Mouse (Mus musculus) embryonic facial prominence, embryonic 14.5 days (tissue): ENCODE data around the gene Nuak1. TPM values are rescaled to one million over a fixed set of nuclear protein-coding genes. Genes with fewer than 3 reads are reported as not detected.

Experiments used
- ATAC-seq: fragments of 200-750 bp; cut with Nextera tagmentation; 2 replicates; pipeline ENCODE4 v1.8.0; 2017; ENCODE audit warnings: low read depth, moderate number of reproducible peaks, moderate TSS enrichment
- DNase-seq: peaks from one replicate; pipeline ENCODE4 v3.0.0-alpha.2; 2015; ENCODE audit warnings: low spot score
- H3K27ac ChIP-seq: fragments of 300-500 bp; sonication (generic); replicated peaks from 2 replicates; pipeline ENCODE4 v1.5.1; 2014; ENCODE audit warnings: low read depth, mild to moderate bottlenecking, low read length, moderate library complexity
- H3K27me3 ChIP-seq: fragments of 300-500 bp; sonication (generic); replicated peaks from 2 replicates; pipeline ENCODE4 v1.6.1; 2014; ENCODE audit warnings: low read length; ENCODE audit not compliant: control insufficient read depth, insufficient read depth
- H3K36me3 ChIP-seq: fragments of 300-500 bp; sonication (generic); 2 replicates; pipeline ENCODE4 v1.6.1; 2014; ENCODE audit warnings: low read length, mixed read lengths; ENCODE audit not compliant: control insufficient read depth, insufficient read depth
- H3K4me1 ChIP-seq: fragments of 300-500 bp; sonication (generic); 2 replicates; pipeline ENCODE4 v1.6.1; 2014; ENCODE audit warnings: antibody characterized with exemption, low read length; ENCODE audit not compliant: control insufficient read depth, insufficient read depth
- H3K4me2 ChIP-seq: fragments of 300-500 bp; sonication (generic); 2 replicates; pipeline ENCODE4 v1.6.1; 2014; ENCODE audit warnings: low read depth, mild to moderate bottlenecking, low read length, moderate library complexity, mixed read lengths
- H3K4me3 ChIP-seq: fragments of 300-500 bp; sonication (generic); 2 replicates; pipeline ENCODE4 v1.5.1; 2014; ENCODE audit warnings: low read depth, mild to moderate bottlenecking, low read length
- H3K9ac ChIP-seq: fragments of 300-500 bp; sonication (generic); 2 replicates; pipeline ENCODE4 v1.6.1; 2014; ENCODE audit warnings: low read depth, mild to moderate bottlenecking, low read length, moderate library complexity, mixed read lengths
- H3K9me3 ChIP-seq: fragments of 300-500 bp; sonication (generic); 2 replicates; pipeline ENCODE4 v1.6.1; 2016; ENCODE audit warnings: low read length; ENCODE audit not compliant: control insufficient read depth
- WGBS: fragments of 180-500 bp; shearing (Covaris S2); extraction: QIAGEN DNeasy Blood & Tissue Kit; methylation state at CpG from one replicate; pipeline ENCODE4 v1.1.7; 2014; 5-methylcytosine and 5-hydroxymethylcytosine counted together
- polyA plus RNA-seq: library from polyadenylated mRNA; unstranded; fragments of >200 nt; fragmentation: Nextera tagmentation; extraction: Ambion mirVana; gene quantifications from 2 replicates; pipeline ENCODE4 v1.2.1, GENCODE M21; 2014

The Nuak1 gene
- polyA plus RNA-seq, 1 experiment from 2014 or later = 3.7 TPM

GRCm38 (mm10) chr10:84387338-84387737, 53.1 kb downstream of the Nuak1 start:
- 32% methylated on average over 4 of the region's 4 CpGs for WGBS
- peaks cover 46% of the 10 kb centered on the region for H3K4me1 ChIP-seq
- H3K9ac ChIP-seq = no peak overlapping the region
- H3K36me3 ChIP-seq = peaks cover 8% of the 10 kb centered on the region
- peak; percentile 41 for DNase-seq
- no peaks in the 10 kb centered on the region for H3K27me3 ChIP-seq
- no peak for ATAC-seq
- H3K4me2 ChIP-seq = no peak overlapping the region
- no peak overlapping the region for H3K4me3 ChIP-seq
- H3K9me3 ChIP-seq = no peaks in the 10 kb centered on the region
- H3K27ac ChIP-seq = no peak overlapping the region

- no peak overlapping the region for H3K27ac ChIP-seq
- H3K36me3 ChIP-seq = peaks cover 8% of the 10 kb centered on the region
- no peaks in the 10 kb centered on the region for H3K9me3 ChIP-seq
- H3K4me3 ChIP-seq = no peak overlapping the region
- DNase-seq = no peak
- H3K4me2 ChIP-seq = no peak overlapping the region
- H3K4me1 ChIP-seq = peaks cover 43% of the 10 kb centered on the region
- no peaks in the 10 kb centered on the region for H3K27me3 ChIP-seq
- no peak overlapping the region for H3K9ac ChIP-seq
- ATAC-seq = no peak
- WGBS = 69% methylated on average over 13 of the region's 13 CpGs
These were observed 53.7 kb downstream of the Nuak1 start for GRCm38 (mm10) chr10:84386625-84387242.

- ATAC-seq (no peak), DNase-seq (no peak)
- peaks cover 4% of the 10 kb centered on the region for H3K36me3 ChIP-seq
- H3K4me2 ChIP-seq = no peak overlapping the region
- no peak overlapping the region for H3K4me3 ChIP-seq
- peaks cover 43% of the 10 kb centered on the region for H3K4me1 ChIP-seq
- H3K27me3 ChIP-seq = no peaks in the 10 kb centered on the region
- H3K9ac ChIP-seq = no peak overlapping the region
- no peak overlapping the region for H3K27ac ChIP-seq
- 75% methylated on average over 3 of the region's 3 CpGs for WGBS
- no peaks in the 10 kb centered on the region for H3K9me3 ChIP-seq
These were observed 54.2 kb downstream of the Nuak1 start for GRCm38 (mm10) chr10:84386214-84386613.

- H3K27me3 ChIP-seq = no peaks in the 10 kb centered on the region
- H3K9ac ChIP-seq = no peak overlapping the region
- no peak overlapping the region for H3K27ac ChIP-seq
- DNase-seq (no peak), ATAC-seq (no peak)
- H3K36me3 ChIP-seq = no peaks in the 10 kb centered on the region; the same call in 1 of the 2 replicates
- no peak overlapping the region for H3K4me3 ChIP-seq
- no peaks in the 10 kb centered on the region for H3K9me3 ChIP-seq
- peaks cover 43% of the 10 kb centered on the region for H3K4me1 ChIP-seq
- WGBS = 85% methylated on average over 9 of the region's 9 CpGs
- no peak overlapping the region for H3K4me2 ChIP-seq
These were observed 55.6 kb downstream of the Nuak1 start for GRCm38 (mm10) chr10:84384761-84385160.

GRCm38 (mm10) chr10:84382900-84383883, 57.2 kb downstream of the Nuak1 start:
- ATAC-seq (peak; percentile 74), DNase-seq (peak; percentile 88)
- Histone ChIP-seq H3K27ac (peak overlapping the region; percentile 68), H3K4me2 (no peak overlapping the region), H3K4me3 (no peak overlapping the region), H3K4me1 (peaks cover 32% of the 10 kb centered on the region), H3K9me3 (no peaks in the 10 kb centered on the region), H3K27me3 (no peaks in the 10 kb centered on the region), H3K36me3 (peaks cover 7% of the 10 kb centered on the region; the same call in 1 of the 2 replicates), H3K9ac (no peak overlapping the region)
- WGBS = 18% methylated on average over 17 of the region's 17 CpGs

- H3K4me2 ChIP-seq = no peak overlapping the region
- no peaks in the 10 kb centered on the region for H3K27me3 ChIP-seq
- WGBS = 97% methylated on average over 2 of the region's 2 CpGs
- H3K4me3 ChIP-seq = no peak overlapping the region
- no peaks in the 10 kb centered on the region for H3K9me3 ChIP-seq
- H3K27ac ChIP-seq = no peak overlapping the region
- H3K4me1 ChIP-seq = peaks cover 23% of the 10 kb centered on the region
- peaks cover 12% of the 10 kb centered on the region for H3K36me3 ChIP-seq
- no peak overlapping the region for H3K9ac ChIP-seq
- no peak for DNase-seq
- ATAC-seq = no peak
These were observed 59.1 kb downstream of the Nuak1 start for GRCm38 (mm10) chr10:84381276-84381798.

- Histone ChIP-seq H3K4me2 (no peak overlapping the region), H3K27ac (no peak overlapping the region), H3K36me3 (peaks cover 27% of the 10 kb centered on the region), H3K4me1 (peaks cover 14% of the 10 kb centered on the region), H3K27me3 (no peaks in the 10 kb centered on the region), H3K9me3 (no peaks in the 10 kb centered on the region), H3K4me3 (no peak overlapping the region), H3K9ac (no peak overlapping the region)
- WGBS = 96% methylated on average over 1 of the region's 1 CpGs
- no peak for DNase-seq
- ATAC-seq = no peak
These were observed 61.0 kb downstream of the Nuak1 start for GRCm38 (mm10) chr10:84379366-84379765.

GRCm38 (mm10) chr10:84377956-84378355, 62.4 kb downstream of the Nuak1 start:
- Histone ChIP-seq H3K4me1 (peaks cover 2% of the 10 kb centered on the region), H3K4me2 (no peak overlapping the region), H3K9me3 (no peaks in the 10 kb centered on the region), H3K27ac (no peak overlapping the region), H3K9ac (no peak overlapping the region), H3K4me3 (no peak overlapping the region), H3K36me3 (peaks cover 34% of the 10 kb centered on the region), H3K27me3 (no peaks in the 10 kb centered on the region)
- DNase-seq (no peak), ATAC-seq (no peak)
- 92% methylated on average over 11 of the region's 11 CpGs for WGBS
